Comparison of ENCODE assay signal across 21 mouse cellular contexts in genomic region chr7:35794145-35794664, GRCm38 (mm10).
"Had no signal": no experiment of that assay in that cellular context is flagged by ENCODE, and none has a peak within 500 bp of the region (broad histone marks: within the 10 kb centered on the region; RNA-seq: fewer than 3 reads in every experiment).

No protein-coding gene starts in this region.

- H3K4me3 ChIP-seq: left cerebral cortex, adult 2 months; liver, embryonic 15.5 days; midbrain, embryonic 15.5 days; myocyte; neural tube, embryonic 13.5 days; stomach, embryonic 15.5 days had no signal

- H3K27ac ChIP-seq: left cerebral cortex, adult 2 months; liver, embryonic 15.5 days; midbrain, embryonic 15.5 days; neural tube, embryonic 13.5 days; stomach, embryonic 15.5 days had no signal

- DNase-seq: kidney, adult 2 months; kidney, postnatal 10 days; kidney, postnatal 36 days; layer of hippocampus, postnatal 36 days; lung, adult 2 months; lung, postnatal 14 days; lung, postnatal 4 days; retina, postnatal 1 day; right cerebral cortex, postnatal 25 days; spleen, adult 18-20 months; thymus, adult 2 months; thymus, postnatal 14 days; thymus, postnatal 4 days had no signal

- H3K4me2 ChIP-seq: liver, embryonic 15.5 days; midbrain, embryonic 11.5 days; midbrain, embryonic 15.5 days; neural tube, embryonic 13.5 days; stomach, embryonic 15.5 days had no signal

- H3K4me1 ChIP-seq: midbrain, embryonic 15.5 days had no signal

- H3K27me3 ChIP-seq: liver, embryonic 15.5 days; midbrain, embryonic 15.5 days; neural tube, embryonic 13.5 days; stomach, embryonic 15.5 days had no signal

- ATAC-seq: intestine, postnatal 0 days; midbrain, embryonic 15.5 days had no signal

- H3K9ac ChIP-seq: liver, embryonic 15.5 days; midbrain, embryonic 15.5 days; neural tube, embryonic 13.5 days; stomach, embryonic 15.5 days had no signal

- H3K9me3 ChIP-seq: liver, embryonic 15.5 days; midbrain, embryonic 15.5 days; neural tube, embryonic 13.5 days; stomach, embryonic 15.5 days had no signal
